Mouse (Mus musculus): ENCODE data around the gene Prkcz.
A peak's percentile ranks its signal among the peaks of the same experiment; 100 is the strongest.

Prkcz gene

DNA sequence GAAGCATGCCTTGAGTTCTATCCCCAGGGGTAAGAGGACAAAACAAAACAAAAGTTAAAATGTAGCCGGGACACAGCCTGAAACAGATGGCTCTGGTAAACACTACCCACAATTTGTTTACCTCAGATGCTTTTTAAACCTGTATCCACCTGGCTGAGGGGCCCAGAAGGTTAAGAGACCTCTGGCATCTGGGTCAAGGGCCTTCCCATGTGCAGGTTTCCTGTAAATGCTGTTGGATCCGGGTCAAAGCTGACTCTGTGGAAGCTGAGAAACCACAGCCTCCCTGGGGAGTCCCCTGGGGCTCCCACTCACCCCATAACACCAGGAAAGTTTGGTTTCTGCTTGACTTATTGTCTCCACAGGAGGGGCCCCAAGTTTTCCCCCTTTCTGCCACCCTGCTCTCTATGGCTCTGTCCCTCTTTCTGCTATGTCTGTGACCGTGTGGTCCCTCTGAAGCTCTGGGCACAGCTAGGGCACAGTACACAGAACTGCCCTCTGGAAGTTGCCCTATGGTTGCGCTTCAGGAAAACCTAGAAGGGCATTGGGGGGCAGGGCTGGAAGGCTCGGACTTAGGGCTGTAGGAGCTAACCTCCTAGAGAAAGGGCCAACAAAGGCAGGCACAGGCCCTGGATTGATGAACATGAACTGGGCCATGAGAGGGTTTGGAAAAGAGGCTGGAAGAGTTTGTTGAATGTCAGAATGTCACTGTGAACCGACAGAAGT lies 115.2 kb downstream of the Prkcz start:
- DNase-seq (ENCODE audit: low spot score): no peak

DNA sequence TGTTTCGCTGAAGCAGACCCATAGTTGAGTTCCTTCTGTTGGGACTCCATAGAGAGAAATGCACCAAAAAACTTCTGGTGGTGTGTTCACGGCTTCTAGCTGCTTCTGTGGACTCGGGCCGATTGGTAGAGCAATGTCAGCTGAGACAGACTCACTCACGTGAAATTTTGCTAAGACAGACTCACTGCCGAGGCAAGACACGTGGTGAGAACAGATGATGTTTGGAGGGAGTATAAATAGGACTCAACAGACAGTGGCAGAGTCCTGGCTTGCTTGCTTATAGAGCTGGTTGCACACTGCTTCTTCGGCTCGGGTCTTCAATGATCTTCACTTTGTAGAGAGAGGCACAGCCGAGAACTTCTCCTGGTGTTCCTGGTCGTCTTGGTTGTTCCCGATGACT lies 117.9 kb downstream of the Prkcz start:
- DNase-seq (ENCODE audit: low spot score): no peak

DNA sequence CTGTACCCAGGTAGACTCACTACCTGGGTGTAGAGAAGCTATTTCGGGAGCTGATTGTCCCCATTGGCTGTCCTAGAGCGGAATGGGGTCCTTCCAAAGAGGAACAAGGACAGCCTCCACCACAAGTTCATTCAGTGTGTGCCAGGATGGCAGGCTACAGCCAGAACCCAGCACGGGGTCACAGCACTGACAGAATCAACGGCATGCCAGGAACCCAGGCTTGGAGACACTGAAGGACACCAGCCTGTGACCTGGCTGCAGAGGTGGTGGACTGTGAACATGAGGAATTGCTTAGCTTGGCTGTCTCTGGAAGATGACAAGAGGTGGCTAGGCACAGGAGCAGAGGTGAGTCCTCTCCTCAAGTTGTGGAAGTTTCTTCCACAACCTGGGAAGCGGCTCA lies 118.9 kb downstream of the Prkcz start:
- no peak for DNase-seq (ENCODE audit: low spot score)

DNA sequence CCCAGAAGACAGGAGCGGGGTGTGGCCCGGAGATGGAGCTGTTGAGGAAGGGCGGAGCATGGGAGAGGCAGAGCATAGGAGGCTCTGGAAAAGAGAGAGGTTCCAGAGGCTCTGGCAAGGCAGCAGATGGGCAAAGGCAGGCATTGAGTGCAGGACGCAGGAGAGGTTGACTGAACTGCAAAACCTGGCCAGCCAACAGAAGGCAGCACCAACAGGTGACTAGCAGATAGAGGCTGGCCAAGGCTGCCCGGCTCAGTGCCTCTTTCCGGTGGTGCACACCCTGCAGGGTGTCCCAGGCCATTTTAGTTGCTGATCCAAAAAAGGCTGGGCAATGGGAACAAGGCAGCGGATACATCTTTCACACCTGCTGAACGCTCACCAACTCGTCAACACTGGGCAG lies 119.4 kb downstream of the Prkcz start:
- no peak for DNase-seq (ENCODE audit: low spot score)

DNA sequence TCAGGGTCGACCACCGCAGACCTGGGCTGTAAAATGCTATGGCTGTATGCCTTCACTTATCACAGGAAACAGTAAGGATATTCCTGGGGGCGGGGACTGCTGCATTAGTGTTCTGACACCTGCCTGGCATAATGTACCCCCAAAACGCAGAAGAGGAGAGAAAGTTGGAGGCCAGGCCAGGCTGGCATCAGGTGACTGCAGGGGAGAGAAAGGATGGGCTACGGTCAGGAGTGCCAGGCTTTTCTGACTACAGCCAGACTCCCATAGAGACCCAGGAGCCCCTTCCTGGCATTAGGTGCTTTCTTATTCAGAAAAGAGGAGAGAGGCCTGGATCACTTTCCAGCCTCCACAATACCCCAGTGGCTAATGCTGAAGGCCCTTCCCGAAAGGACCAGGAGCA lies 121.7 kb downstream of the Prkcz start:
- DNase-seq (ENCODE audit: low spot score): no peak

DNA sequence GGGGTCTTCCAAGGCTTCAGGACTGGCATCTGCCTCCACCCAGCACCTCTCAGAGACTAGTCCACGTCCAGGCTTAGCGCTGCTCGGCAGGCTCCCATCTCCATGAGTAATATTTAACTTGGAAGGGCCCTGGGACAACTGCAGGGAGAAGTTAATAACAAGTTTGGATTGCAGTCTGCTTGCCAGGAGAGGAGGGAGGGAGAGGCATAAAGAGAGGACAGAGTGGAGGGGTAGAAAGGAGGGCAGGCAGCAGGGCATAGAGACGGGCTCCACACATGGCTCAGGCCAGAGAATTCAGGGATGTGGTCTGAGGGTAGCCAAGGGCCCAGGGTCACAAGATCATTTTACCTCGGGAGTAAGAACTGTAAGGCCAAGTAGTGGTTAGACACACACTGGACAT lies 122.9 kb downstream of the Prkcz start:
- DNase-seq (ENCODE audit: low spot score): peak; percentile 65

DNA sequence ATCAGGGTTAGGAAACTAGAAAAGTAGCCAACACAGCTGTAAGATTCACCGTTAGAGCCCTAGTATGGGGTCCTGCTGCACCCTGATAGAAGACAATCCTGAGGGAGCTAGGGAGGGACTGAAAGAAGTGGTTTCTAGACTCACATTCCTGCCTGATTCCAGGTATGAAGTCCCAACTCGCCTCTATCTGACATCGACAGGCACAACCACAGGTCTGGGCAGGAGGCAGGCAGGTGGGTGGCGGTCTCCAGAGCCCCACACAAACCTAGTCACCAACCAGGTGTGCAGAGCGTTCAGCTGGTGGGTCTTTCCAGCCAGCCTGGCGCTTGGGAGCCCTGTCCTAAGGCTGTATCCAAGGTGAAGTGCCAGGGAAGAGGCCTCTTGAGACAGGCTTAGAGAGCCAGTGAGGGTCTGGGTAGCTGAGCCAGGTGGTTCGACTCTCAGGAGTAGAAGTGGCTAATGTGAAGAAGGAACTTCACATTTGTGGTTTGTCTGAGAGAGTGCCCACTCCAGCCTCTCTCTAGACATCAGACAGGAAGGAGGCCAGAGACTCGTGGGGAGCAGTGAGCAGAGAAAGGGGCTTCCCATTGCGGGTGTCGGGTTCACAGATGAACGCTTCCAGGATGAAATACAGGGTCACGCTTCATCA lies 124.3 kb downstream of the Prkcz start:
- no peak for DNase-seq (ENCODE audit: low spot score)

DNA sequence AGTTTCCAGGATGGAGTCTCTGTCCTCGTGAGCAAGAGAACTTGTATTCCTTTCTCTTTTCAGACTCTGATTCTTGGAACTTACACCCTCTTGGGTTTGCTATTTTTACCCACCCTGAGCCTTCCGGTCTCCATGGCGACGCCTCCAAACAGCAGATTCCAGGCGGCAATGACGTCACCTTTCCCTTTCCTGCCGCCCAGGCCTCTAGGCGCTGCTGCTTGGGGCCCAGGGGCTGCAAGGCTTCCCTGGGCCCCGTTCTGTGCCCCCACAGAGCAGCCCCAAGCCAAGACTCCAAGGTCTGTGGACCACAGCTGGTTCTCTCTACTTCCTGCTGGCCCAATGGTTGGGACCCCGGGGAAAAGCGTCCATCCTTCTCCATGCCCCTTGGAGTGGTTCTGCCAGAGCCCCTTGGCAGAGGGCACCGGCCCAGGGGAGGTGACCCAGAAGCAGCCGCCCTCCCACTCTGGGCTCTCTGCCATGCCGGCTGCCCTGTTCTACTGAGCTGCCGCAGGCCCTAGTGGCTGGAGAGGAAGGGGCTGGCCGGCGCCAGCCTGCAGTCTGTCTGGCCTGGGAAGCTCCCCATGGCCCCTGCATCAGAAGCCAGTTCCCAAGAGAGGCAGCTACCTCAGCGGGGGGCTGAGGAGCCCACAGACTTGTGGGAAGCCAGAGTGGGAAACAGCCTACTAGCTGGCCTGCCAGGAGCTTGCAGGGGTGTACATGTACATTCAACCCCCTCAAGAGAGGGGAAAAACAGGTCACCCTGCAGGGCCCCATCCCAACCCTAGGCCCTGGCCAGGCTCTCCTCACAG lies 125.6 kb downstream of the Prkcz start:
- peak; percentile 85 for DNase-seq (ENCODE audit: low spot score)

DNA sequence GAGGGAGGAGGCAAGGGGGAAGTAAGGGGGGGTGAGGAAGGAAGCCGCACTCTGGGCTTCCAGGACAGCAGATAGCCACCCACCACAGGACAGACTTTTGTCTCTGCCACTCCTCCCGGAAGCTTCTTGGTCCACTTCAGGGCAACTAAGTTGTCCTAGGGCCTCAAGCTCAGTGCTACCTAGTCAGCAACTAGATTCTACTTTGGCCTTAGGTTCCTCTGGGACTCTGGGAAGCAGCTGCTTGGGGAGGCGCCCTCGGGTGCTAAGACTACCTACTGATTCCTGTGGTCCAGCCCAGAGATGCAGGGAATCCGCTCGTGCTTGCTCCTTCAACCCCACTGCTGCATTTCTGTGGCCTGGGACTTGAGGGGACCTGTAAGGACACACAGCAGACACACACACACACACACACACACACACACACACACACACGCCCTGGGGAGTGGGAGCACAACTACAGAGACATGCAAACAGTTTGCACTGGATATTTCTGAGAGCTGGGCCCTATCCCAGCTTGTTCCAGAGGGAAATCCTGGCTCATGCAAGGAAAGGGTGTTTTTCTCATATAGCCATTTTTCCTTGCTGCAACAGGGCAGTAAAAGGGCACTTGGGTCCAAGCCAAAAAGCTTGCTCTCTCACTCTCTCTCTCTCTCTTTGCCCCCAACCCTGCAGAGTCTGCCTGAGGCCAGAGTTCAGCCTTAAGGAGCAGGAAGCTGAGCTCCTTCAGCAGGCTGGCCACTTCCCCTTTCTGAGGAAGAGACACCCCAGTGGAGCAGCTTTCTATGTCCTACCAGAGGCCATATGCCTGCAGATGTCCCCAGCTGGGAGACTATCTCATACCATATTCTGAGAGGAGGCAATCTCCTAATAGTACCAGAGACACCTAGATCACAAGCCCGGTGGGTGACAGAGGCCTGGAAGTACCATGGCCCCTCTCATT lies 126.5 kb downstream of the Prkcz start:
- DNase-seq (ENCODE audit: low spot score): no peak

DNA sequence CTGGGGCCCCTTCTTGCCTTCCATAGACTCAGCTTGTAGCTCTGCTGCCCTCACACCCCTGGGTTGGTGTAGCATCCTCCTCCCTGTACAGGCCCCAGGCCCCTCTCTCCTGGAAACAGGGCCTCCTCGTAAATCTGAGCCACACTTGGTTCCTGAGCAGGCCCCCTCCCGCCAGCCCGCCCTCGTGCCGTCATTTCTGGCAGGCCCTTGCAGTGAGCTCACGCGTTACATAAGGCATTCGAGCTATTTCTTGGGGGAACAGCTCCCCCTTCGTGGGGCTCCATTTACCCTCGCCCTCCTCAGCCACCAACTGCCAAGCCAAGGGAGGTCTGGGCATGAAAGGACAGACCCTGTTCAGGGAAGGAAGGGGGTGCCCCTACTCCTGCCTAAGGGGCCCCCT lies 127.3 kb downstream of the Prkcz start:
- peak; percentile 82 for DNase-seq (ENCODE audit: low spot score)

DNA sequence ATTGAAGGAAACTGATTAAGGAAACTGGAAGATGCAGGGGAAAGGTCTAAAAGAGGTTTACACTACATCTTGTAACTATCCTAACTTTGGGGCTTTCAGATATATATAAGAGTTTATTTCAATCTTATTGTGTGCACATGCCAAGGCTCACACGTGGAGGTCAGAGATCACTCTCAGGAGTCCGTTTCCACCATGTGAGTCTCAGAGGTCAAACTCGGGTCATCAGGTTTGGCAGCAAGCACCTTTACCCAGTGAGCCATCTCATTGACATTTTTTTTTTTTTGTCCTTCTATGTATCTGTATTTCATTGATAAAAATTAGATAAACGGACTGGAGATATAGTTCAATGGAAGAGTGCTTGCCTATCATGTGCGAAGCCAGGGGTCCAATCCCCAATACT lies 132.7 kb downstream of the Prkcz start:
- DNase-seq (ENCODE audit: low spot score): no peak

DNA sequence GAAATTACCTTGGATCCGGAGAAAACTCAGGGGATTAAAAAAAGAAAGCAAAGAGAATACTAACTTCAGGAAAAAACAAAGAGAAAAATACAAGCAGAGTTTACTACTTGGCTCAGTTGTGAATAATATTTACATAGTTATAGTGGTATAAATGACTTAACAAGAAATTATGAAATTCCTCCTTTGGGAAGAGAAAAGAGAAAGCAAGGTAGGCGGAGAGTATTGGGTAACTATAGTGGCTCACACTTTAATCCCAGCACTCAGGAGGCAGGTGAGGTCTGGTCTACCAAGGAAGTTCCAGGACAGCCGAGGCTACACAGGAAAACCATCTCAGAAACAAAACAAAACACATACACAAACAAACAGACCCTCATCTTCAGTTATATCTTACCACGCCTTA lies 133.2 kb downstream of the Prkcz start:
- DNase-seq (ENCODE audit: low spot score): no peak

DNA sequence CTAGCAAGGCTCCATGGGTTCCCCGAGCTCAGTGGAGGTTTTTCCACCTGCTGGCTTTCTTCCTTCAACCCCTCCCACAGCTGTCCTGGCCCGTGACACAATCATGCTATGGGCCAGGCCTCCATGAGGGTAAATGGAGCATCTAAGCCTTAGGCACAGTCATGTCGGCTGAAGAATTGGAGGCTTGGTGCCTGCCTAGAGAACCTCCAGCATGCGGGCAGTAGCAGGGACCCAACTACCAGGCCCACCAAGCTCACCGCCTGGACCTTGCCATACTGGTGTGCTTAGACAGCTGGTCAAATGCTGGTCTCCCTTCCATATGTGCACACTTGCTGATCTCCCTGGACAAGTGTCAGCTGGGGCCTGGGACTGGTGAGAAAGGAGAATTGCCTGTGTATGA lies 135.2 kb downstream of the Prkcz start:
- DNase-seq (ENCODE audit: low spot score): no peak

DNA sequence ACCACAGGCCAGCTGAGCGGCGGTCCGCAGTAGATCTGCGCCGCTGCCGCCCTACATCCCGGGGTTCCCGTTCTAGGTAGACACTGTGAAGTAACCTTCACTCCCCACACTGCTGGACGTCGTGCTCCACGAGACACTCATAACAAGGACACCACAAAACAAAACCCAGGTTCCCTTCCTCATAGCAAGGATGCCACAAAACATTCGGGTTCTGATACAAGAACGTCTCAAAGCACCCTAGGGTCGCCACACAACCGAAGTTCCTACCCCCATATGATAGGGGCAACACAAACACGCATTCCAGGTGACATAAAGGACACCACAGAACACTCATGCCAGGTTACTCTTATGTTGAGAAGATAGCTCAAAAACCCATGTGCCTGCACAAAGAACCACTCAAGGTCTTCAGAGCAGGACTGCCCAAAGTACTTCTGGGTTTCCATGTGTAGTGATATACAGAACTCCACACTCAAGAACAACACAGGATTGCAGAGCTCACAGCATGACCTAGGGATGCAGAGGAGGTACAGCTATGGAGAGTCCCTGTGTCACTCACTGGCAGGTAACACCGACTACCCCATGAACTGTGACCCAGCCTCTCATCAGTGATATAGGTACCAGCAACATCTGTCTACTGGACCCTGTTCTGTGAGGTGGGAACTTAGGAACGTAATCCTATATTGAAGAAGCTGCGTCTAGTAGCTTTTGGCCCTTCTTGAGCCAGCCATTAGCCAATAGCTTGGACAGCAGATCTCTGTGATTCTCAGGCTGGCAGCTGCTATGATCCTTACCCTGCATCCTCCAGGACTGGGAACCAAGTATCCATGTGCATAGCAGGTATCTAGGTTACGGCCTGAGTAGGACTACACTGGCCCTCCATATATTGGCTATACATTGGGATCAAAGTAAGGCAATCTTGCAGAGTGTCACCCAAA lies 137.3 kb downstream of the Prkcz start:
- DNase-seq (ENCODE audit: low spot score): no peak

DNA sequence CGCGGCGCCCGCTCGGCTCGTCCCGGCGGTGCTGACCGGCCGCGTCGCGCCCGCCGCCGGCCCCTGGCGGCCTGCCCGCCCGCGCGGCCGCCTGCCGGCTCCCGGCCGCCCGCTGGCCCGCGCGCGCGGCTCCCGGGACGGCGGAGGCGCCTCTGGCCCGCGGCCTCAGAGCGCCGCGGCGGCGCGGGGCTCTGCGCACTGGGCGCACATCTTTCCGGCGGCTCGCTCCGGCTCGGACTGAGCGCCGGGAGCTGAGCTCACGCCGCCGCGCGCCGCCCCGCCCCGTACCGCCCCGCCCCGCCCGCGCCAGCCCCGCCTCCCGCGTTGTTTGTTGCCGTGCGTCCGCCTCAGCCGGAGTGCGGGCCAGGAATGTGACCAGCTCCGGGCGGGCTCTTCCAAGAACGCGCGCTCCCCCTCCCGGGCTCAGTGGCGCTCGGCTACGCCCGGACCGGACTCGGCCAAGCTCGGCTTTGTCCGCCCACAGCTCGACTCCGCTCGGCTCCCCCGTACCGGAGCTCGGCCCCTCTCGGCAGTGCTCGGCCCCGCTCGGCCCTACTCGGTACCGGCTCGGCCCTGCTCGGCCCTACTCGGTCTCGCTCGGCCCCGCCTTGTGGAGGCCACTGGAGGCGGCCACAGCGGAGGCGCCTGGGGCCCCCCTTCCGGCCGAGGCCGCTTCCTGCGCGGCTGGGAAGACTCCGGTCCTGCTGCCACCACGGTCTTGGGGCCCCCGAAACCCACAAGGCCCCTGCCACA lies 138.1 kb downstream of the Prkcz start:
- DNase-seq (ENCODE audit: low spot score): peak; percentile 100

DNA sequence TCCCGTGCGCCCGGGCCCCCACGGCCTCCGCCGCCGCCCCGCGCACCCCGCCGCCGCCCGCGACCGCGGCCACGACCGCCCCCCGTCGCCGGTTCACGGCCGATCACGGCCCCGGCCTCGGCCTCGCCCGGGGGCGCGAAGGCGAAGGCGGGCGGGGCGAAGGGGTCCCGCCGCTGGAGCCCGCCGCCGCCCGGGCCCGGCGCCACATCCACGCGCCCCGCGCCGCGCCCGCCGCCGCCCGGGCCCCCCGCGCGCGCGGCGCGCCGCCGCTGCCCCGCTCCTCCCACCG lies 138.7 kb downstream of the Prkcz start, which contains the start of gene Ski:
TSS of gene Ski (minus strand) at position 41 of the 289 bp plus-strand sequence.
- DNase-seq (ENCODE audit: low spot score): no peak

DNA sequence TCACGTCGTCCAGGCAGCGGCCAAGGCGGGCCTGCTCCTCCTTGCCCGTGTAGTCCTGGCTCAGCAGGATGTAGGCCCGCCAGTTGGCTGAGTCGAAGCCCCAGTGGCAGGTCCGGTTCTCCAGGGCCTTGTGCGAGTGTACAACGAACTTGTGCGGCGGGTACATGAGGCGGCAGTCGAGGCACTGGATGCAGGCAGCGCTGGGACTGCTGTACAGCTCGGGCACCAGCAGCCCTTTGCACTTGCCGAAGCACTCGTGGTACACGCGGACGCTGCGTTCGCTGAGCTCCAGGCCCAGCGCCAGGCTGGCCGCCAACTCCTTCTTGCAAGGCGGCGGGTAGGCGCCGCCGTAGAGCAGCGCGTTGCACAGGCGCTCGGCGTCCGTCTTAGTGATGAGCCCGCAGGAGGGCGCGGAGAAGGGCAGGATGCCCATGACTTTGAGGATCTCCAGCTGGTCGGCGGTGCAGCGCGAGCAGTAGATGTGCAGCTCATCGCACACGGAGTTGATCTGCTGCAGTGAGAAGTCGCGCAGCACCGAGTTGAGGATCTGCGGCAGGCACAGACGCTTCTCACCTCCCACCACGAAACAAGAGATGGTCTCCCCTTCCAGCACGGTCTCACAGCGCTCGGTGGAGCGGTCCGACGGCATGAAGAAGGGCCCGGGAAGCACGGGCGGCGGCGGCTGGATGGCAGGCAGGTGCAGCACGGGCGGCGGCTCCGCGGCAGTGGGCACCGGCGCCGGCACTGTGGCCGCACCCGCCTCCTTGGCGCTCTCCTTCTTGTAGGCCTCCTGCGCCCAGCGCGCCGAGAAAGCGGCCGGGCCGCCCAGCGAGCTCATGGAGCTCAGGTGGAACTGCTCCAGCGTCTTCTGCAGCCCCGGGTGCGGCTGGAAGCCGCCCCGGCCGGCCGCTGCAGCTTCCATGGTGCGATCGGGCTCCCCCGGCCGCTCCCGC lies 139.3 kb downstream of the Prkcz start:
- DNase-seq (ENCODE audit: low spot score): peak; percentile 77

DNA sequence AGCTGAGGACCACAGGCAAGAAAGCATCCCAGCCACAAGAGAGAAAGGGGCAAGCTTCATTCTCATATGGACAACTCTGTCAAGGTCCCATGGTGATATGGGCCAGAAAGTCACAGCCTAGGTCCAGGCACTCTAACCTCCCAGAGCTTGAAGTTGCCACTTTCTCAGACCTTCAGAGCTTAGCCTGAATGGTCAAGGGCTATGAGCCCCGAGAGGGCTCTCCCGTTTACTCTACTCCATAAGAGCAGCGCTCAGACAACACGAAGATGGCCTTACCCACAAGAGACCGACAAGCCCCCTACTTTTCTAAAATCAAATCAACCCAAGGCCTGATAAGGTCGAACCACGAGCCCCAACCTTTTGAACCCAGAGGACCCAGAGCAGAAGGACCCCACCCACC lies 140.1 kb downstream of the Prkcz start:
- no peak for DNase-seq (ENCODE audit: low spot score)

All from urinary bladder, postnatal 14 days (tissue).